Mouse (Mus musculus): ENCODE measurements at regions not wholly inside any gene's neighbourhood (a gene's known extent, or its start where the extent isn't known, plus 50 kb on each side); places are given as distances from the start of the nearest gene placed in this dataset.

DNA sequence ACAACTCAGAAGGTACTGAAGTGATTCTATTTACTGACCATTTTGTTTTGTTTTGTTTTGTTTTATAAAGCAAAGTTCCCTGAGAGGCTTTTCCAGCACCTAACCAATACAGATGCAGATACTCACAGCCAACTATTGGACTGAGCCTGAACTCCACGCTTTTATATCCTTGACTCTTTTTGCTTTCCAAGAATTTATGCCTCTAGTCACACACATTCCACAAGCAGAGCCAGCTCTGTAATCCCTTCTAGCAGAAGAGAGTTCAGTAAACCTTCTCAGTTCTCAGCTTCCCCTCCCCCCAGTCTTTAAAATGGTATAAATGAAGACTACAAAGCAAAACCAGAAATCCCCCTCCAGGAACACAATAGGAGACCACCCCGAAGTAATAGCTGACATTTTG, 269.0 kb upstream of the 1700003H04Rik start:
- DNase-seq (ENCODE audit: low spot score in 2 of 2): no peak

DNA sequence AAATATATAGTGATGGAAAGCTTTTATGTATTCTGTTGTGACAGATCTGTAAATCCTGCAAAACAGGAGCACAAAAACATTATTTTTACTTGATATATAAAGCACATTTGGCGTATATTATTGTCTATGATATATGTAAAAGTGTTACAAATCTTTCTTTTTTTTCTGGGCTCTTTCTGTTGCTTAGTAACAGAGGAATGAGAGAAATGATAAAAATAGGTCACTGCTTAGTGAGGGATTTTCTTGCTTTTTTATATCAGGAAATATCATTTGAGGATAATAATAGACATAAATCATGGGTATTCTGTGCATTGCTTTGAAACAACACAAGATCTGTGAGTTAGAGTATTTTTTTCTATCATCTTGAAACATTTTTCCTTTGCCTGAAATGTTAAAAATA, 239.7 kb upstream of the 1700003H04Rik start:
- DNase-seq (ENCODE audit: low spot score in 2 of 2): no peak

DNA sequence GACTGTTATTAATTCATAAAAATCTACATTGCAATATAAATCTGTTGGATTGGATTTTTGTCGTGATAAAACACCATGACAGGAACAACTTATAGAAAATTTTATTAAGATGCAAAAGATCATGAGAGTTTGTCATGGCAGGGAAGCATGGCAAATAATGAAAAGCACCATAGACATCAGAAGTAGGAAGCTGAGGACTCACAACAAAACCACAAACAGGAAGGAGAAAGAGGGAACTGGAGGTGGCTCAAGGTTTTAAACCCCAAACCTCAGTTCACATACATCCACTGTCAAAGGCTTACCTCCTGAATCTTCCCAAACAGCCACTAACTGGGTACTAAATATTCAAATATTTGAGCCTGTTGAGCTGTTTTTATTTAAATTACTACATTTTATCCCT, 226.0 kb upstream of the 1700003H04Rik start:
- DNase-seq (ENCODE audit: low spot score in 2 of 2): no peak

DNA sequence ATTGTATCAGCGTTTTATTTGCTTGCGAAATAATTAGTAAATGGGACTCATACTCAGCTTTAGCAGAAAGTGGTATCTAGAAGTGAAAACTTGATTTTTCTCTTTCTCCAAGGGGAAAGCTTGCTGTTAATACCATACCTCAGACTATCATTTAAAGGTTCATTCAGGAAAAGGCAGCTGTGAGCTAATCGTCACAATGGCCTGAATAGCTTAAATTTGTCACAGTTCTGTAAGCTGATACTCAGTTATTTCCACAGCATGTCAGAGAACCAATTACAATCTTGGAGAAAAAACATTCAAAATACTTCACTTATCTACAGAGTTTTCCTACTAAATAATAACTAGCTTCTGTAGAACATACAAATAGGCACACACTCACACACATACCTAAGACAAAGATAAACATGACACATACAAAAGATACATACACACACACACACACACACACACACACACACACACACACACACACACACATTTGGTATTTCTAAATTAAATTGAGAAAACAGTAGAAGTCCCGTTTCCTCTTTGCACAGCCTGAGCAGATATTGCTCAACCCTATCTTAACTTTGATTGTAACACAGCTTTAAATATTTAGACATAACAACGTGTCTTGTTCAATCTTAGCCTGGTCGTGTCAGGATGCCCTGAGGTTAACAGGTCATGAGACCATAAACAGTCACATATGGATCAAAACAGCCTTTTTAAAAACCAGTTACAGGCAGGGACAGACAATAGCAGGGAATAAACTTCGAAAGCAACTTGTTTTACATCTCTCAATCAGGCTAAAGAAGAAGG, 208.5 kb upstream of the 1700003H04Rik start:
- DNase-seq (ENCODE audit: low spot score in 2 of 2): no peak

DNA sequence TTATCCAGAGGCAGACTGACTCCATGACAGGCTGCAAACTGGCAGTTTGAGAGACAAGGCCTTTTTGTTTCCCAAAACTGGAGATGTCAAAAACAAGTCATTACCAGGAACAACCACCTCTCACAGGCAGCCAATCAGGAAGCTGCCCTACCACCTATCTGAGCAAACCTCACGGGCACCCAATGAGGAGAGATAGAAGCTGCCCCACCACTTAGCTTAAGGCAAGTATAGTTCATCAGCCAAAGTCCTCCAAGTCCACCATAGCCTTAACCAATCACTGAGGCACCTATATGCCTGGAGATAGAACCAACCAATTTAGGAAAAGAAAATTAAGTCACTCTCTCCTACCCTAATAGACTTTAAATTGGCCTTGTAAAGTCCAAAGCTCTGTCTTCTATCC, 207.3 kb upstream of the 1700003H04Rik start:
- no peak for DNase-seq (ENCODE audit: low spot score in 2 of 2)

DNA sequence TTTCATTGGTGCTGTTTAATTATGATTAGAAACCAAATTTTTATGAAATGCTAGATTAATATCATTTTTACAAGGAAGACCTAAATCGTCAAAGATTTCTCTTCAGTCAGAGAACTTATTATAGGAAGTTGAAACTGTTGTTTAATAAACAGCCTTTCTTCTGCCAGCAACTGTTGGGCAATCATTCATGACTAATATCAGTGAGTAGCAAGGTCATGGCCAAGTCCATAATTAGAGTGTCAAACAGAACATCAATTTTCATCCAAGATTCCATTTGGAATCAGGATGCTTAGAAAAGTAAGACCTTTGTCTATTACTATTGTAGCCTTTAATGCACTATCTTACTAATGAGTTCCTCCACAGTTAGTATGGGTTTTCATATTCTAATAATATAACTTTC, 189.4 kb upstream of the 1700003H04Rik start:
- DNase-seq (ENCODE audit: low spot score in 2 of 2): no peak

DNA sequence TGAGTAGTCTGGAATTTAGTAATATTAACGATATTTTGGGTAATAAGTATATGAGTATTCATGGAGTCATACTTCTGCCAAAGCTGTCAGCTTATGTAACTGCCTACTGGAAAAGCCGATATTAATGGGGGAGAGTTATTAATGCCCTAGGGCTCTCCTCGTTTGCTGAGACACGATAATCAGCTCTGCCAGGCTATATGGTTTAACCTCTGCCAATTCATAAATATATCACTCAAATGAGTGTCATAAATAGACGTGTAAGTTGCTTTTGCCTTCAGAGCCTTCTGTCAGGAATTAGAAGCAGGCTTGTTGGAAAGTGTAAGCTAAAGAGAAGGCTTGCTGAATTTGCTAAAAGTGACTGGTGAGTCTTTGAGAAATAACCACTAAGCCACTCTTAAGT, 188.4 kb upstream of the 1700003H04Rik start:
- DNase-seq (ENCODE audit: low spot score in 2 of 2): no peak

DNA sequence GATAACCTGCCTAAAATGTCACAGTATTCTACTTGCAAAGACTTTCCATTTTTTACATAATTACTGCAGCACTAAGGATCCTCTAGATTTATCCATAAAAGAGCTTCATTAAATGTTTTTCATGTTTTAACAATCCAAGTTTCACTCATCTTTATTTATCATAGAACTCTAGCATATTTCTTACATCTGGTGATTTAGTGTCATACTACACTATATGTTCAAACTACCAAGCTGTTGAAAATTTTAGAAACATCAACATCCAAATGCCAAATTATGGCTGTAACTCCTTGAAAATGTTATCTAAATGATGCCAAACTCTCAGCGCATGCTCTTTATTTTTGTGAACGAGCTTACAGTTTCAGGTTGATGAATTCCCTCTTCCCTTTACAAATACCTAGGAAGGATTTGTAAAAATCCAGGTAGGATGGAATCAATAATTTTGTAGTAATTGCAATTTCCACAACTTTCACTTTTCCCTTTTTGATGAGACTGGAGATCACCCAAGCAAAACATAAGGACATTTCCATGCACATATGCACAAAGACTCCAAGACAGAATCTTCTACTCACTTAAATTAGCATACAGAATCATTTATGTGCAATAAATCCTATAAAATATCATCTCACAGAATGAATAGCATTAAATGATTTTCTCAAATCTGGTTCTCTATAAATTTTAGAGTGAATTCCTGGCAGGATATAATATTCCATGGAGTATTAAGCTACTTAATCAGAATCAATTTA, 175.0 kb upstream of the 1700003H04Rik start:
- no peak for DNase-seq (ENCODE audit: low spot score in 2 of 2)

DNA sequence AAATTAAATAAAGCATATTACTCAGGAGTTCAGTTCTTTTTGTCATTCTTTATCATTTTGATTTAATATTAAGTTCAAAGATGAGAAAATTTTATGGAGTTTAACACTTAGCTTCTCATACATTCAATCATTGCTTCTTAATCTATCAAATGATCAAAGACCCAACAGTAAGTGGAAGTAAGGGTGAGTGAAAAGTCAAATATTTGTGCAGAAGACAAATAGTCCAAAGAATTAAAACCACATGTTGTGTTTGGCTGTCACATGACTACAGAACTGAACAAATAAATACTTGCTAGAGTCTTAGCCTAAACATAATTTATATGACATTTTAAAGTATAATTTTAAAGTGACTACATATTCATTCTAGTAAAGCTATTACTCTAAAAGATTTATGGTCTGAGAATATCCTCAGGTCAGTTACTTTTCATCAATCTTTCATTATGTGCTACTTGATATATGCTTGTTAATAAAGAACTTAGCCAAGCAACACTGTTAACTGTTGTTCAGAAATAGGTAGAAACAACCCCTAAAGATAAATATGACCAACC, 171.7 kb upstream of the 1700003H04Rik start:
- DNase-seq (ENCODE audit: low spot score in 2 of 2): no peak

DNA sequence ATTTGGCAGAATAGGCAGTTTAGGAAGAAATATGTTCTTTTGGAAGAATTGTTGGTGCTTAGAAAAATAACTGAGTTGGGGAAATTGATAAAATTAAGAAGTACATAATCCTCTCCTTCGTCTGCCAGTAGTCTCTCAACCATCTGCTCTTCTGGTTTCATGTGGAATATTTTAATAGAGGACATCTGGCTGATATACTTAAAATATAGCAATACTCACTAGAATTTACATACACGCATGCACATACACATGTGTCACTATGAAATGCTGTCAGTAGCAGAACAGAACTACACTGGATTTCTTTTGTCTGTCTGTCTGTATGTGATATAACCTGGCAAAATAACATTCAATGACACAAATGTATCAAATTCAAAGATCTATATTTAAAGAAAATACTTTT, 168.4 kb upstream of the 1700003H04Rik start:
- DNase-seq (ENCODE audit: low spot score in 2 of 2): no peak

DNA sequence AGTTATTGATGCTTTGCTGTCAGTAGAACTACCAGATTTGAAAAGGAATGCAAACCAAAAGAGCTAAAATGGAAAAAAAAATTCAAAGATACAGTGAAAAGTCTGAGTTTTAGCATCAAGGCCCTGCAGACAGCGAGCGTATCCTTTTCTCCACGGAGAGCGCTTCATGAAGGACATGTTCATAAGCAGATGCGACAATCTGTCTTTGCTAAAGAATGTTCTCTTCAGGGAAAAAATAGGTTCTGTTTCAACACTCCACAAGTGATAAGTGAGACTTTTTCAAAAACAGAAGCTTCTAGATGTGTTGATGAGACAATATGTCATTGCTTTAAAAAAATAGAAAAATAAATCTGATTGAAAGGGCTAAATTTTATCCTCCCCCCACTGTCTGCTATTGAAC, 147.4 kb upstream of the 1700003H04Rik start:
- peak in 1 of 2 experiments; percentile 19 for DNase-seq (ENCODE audit: low spot score in 2 of 2)

DNA sequence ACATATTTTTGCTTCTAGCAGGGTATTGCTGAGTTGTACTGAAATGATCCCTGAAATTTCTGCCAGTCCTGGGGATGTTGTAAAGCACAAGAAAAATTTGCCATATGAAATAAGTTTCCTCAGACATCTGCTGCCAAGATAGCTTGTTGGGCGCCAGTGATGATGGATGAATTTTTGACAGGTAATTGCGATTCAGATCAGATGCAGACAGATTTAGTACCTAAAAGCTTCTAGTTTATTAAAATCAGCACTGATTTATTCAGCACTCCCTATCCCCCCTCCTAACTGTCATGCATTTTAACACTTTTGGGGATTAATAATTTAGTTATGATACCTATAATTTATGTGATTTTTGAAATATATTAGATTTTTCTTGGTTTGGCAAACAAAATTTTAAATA, 131.3 kb upstream of the 1700003H04Rik start:
- DNase-seq (ENCODE audit: low spot score in 2 of 2): no peak

DNA sequence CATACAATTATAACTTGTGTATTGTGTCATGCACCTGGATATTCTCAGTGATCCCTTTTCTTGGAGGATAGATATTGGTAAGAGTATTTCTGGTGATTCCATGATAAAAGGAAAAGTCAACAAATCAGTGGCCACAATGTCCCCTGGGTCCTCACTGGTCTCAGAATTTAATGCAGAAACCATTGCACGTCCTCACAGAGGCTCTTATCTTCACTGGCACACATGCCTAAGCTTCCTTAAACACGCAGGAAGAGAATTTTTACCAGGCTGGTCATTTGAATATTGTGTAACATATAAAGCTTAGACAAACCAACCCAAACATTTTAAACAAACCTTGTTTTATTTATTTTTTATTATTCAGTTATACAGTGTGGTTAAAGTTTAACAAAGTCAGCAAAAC, 92.7 kb upstream of the 1700003H04Rik start:
- DNase-seq (ENCODE audit: low spot score in 2 of 2): no peak

DNA sequence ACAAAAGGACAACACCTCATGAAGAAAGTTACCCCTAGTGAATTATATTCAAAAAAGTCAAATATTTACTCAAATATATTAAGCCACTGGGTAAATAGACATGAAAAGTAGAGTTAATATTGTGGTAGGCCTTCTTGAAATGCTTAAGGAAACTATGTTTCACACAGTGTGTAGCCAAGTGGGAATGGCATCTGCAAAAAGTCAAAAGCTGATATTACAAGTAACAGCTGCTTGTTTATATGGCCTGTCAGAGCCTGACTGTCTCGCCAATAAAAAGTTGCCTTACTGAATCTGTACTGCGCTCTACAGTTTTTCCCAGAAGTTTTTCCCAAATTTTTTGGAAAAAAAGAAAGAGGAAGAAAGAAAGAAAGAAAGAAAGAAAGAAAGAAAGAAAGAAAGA, 77.3 kb upstream of the 1700003H04Rik start:
- no peak for DNase-seq (ENCODE audit: low spot score in 2 of 2)

DNA sequence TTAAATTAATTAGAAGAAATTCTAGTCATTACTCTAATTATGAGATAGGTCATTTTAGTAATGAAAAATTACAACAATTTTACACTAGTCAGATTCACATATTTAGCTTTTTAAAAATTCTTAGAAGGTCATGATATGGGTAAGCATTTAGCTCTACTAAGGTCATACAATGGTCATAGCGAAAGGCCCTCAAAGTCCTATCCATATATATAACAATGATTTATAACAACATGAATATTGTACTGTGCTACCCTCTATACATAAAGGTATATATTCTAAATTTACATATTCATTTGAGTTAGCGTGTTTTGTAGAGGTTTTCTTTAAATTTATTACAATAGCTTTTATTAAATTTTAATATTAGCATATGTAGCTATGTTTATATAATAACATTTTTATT, 52.5 kb upstream of the 1700003H04Rik start:
- DNase-seq (ENCODE audit: low spot score in 2 of 2): no peak
